Mouse (Mus musculus) cortical plate, adult 2 months (tissue): ENCODE results near the gene Ago1. TPM values are rescaled to one million over a fixed set of nuclear protein-coding genes. Genes with fewer than 3 reads are reported as not detected.

Source experiments
- H3K27ac ChIP-seq: fragments of 200-500 bp; 2 replicates; pipeline ENCODE4 v1.5.1; 2012; ENCODE audit warnings: low read length, control low read depth, inconsistent platforms; ENCODE audit not compliant: insufficient read depth
- H3K4me1 ChIP-seq: fragments of 200-500 bp; 2 replicates; pipeline ENCODE4 v1.6.1; 2011; ENCODE audit warnings: low read length; ENCODE audit not compliant: control insufficient read depth, insufficient read depth
- H3K4me3 ChIP-seq: fragments of 200-500 bp; 2 replicates; pipeline ENCODE4 v1.5.1; 2011; ENCODE audit warnings: mild to moderate bottlenecking, low read length, control low read depth; ENCODE audit not compliant: insufficient read depth
- CTCF ChIP-seq: fragments of 200-500 bp; IDR thresholded peaks from 2 replicates; pipeline ENCODE4 v1.5.1; 2011; ENCODE audit warnings: mild to moderate bottlenecking, control low read depth, low read length; ENCODE audit not compliant: insufficient read depth; ENCODE audit errors: extremely low read depth
- POLR2A ChIP-seq: fragments of 200-500 bp; IDR thresholded peaks from 2 replicates; pipeline ENCODE4 v1.6.1; 2011; ENCODE audit warnings: mild to moderate bottlenecking, low read length, control low read depth; ENCODE audit not compliant: insufficient read depth; ENCODE audit errors: extremely low read depth
- polyA plus RNA-seq: library from polyadenylated mRNA; depleted of rRNA; stranded (reverse); fragments of >200 nt; gene quantifications from 2 replicates; pipeline ENCODE4 v1.2.3, GENCODE M21; 2012; rRNA removed

Ago1 gene
- polyA plus RNA-seq, result 28.0 and 31.8 TPM in 2 replicates

GRCm38 (mm10) chr4:126468285-126468901, at the start of gene Ago1:
Gene Ago1, minus strand, starts transcription at chr4:126468583.
- peaks cover 4% of the 10 kb centered on the region for H3K4me1 ChIP-seq
- peak within 1 kb of the TSS; percentile 93 for H3K27ac ChIP-seq
- TF ChIP-seq CTCF (peak; percentile 53), POLR2A (peak; percentile 38; the same call in 1 of the 2 replicates)
- peak within 1 kb of the TSS; percentile 91 for H3K4me3 ChIP-seq

- TF ChIP-seq POLR2A (no peak), CTCF (no peak)
- H3K4me1 ChIP-seq, result no peaks in the 10 kb centered on the region
- H3K27ac ChIP-seq, result no peak overlapping the region
- H3K4me3 ChIP-seq, result no peak overlapping the region
Observed at GRCm38 (mm10) chr4:126512308-126513066, 44.1 kb upstream of the Ago1 start.

GRCm38 (mm10) chr4:126511013-126511412, 42.6 kb upstream of the Ago1 start:
- TF ChIP-seq CTCF, result no peak
- TF ChIP-seq POLR2A, result no peak
- no peak overlapping the region for H3K27ac ChIP-seq
- H3K4me3 ChIP-seq, result no peak overlapping the region

GRCm38 (mm10) chr4:126509072-126509471, 40.7 kb upstream of the Ago1 start:
- no peak overlapping the region for H3K4me3 ChIP-seq
- H3K27ac ChIP-seq, result no peak overlapping the region
- no peak for TF ChIP-seq POLR2A
- no peak for TF ChIP-seq CTCF
- H3K4me1 ChIP-seq, result no peaks in the 10 kb centered on the region

More at GRCm38 (mm10) chr4:126511013-126511412, 42.6 kb upstream of the Ago1 start:
- no peaks in the 10 kb centered on the region for H3K4me1 ChIP-seq

GRCm38 (mm10) chr4:126508110-126508899, 39.9 kb upstream of the Ago1 start:
- no peaks in the 10 kb centered on the region for H3K4me1 ChIP-seq
- TF ChIP-seq CTCF (no peak), POLR2A (no peak)
- H3K4me3 ChIP-seq, result no peak overlapping the region
- H3K27ac ChIP-seq, result no peak overlapping the region

GRCm38 (mm10) chr4:126502977-126503309, 34.6 kb upstream of the Ago1 start:
- H3K27ac ChIP-seq, result no peak overlapping the region
- no peak for TF ChIP-seq CTCF
- no peak for TF ChIP-seq POLR2A
- no peak overlapping the region for H3K4me3 ChIP-seq
- no peaks in the 10 kb centered on the region for H3K4me1 ChIP-seq

GRCm38 (mm10) chr4:126502141-126502976, 34.0 kb upstream of the Ago1 start:
- H3K4me1 ChIP-seq, result no peaks in the 10 kb centered on the region
- H3K4me3 ChIP-seq, result no peak overlapping the region
- TF ChIP-seq POLR2A (no peak), CTCF (no peak)
- no peak overlapping the region for H3K27ac ChIP-seq

GRCm38 (mm10) chr4:126498601-126499000, 30.2 kb upstream of the Ago1 start:
- Histone ChIP-seq H3K4me3 (no peak overlapping the region), H3K4me1 (no peaks in the 10 kb centered on the region), H3K27ac (no peak overlapping the region)
- no peak for TF ChIP-seq CTCF
- no peak for TF ChIP-seq POLR2A

- Histone ChIP-seq H3K4me3 (no peak overlapping the region), H3K4me1 (no peaks in the 10 kb centered on the region), H3K27ac (no peak overlapping the region)
- TF ChIP-seq POLR2A (no peak), CTCF (no peak)
Observed at GRCm38 (mm10) chr4:126496963-126497362, 28.6 kb upstream of the Ago1 start.
